Mouse (Mus musculus): ENCODE measurements around the gene Dusp14. TPM values are rescaled to one million over a fixed set of nuclear protein-coding genes. Genes with fewer than 3 reads are reported as not detected.

The Dusp14 gene
- polyA plus RNA-seq, 1 experiment: 4.7 TPM

- DNase-seq (ENCODE audit: low read depth, low spot score): no peak
- WGBS: 2% methylated on average over 63 of the region's 63 CpGs
These were observed 649 bp downstream of the Dusp14 start for GRCm38 (mm10) chr11:84068191-84069033.

GRCm38 (mm10) chr11:84067720-84068190, 1.3 kb downstream of the Dusp14 start:
- no peak for DNase-seq (ENCODE audit: low read depth, low spot score)
- 2% methylated on average over 21 of the region's 21 CpGs for WGBS

GRCm38 (mm10) chr11:84066927-84067645, 2.0 kb downstream of the Dusp14 start:
- 9% methylated on average over 18 of the region's 18 CpGs for WGBS

GRCm38 (mm10) chr11:84066071-84066481, 3.0 kb downstream of the Dusp14 start:
- DNase-seq (ENCODE audit: low read depth, low spot score): no peak
- WGBS: 7% methylated on average over 11 of the region's 11 CpGs

More at GRCm38 (mm10) chr11:84066927-84067645, 2.0 kb downstream of the Dusp14 start:
- DNase-seq (ENCODE audit: low read depth, low spot score): no peak

- DNase-seq (ENCODE audit: low read depth, low spot score): no peak
- WGBS: 39% methylated on average over 3 of the region's 3 CpGs
These were observed 5.3 kb downstream of the Dusp14 start for GRCm38 (mm10) chr11:84063631-84064209.

GRCm38 (mm10) chr11:84062805-84063204, 6.3 kb downstream of the Dusp14 start:
- WGBS: 63% methylated on average over 2 of the region's 2 CpGs
- DNase-seq (ENCODE audit: low read depth, low spot score): no peak

GRCm38 (mm10) chr11:84061881-84062280, 7.2 kb downstream of the Dusp14 start:
- 87% methylated on average over 2 of the region's 2 CpGs for WGBS
- no peak for DNase-seq (ENCODE audit: low read depth, low spot score)

- WGBS: 80% methylated on average over 6 of the region's 6 CpGs
- DNase-seq (ENCODE audit: low read depth, low spot score): no peak
These were observed 8.4 kb downstream of the Dusp14 start for GRCm38 (mm10) chr11:84060635-84061034.

- 74% methylated on average over 2 of the region's 2 CpGs for WGBS
- no peak for DNase-seq (ENCODE audit: low read depth, low spot score)
These were observed 9.3 kb downstream of the Dusp14 start for GRCm38 (mm10) chr11:84059784-84060183.

- 86% methylated on average over 2 of the region's 2 CpGs for WGBS
These were observed 11.6 kb downstream of the Dusp14 start for GRCm38 (mm10) chr11:84057418-84057817.

GRCm38 (mm10) chr11:84053524-84054163, 15.4 kb downstream of the Dusp14 start:
- no peak for DNase-seq (ENCODE audit: low read depth, low spot score)
- 69% methylated on average over 10 of the region's 10 CpGs for WGBS

More at GRCm38 (mm10) chr11:84057418-84057817, 11.6 kb downstream of the Dusp14 start:
- no peak for DNase-seq (ENCODE audit: low read depth, low spot score)

- 73% methylated on average over 7 of the region's 7 CpGs for WGBS
- DNase-seq (ENCODE audit: low read depth, low spot score): no peak
These were observed 16.0 kb downstream of the Dusp14 start for GRCm38 (mm10) chr11:84053055-84053454.

- WGBS: 77% methylated on average over 10 of the region's 10 CpGs
- DNase-seq (ENCODE audit: low read depth, low spot score): no peak
These were observed 20.6 kb downstream of the Dusp14 start for GRCm38 (mm10) chr11:84048411-84048810.

GRCm38 (mm10) chr11:84047270-84047669, 21.8 kb downstream of the Dusp14 start:
- no peak for DNase-seq (ENCODE audit: low read depth, low spot score)
- 25% methylated on average over 4 of the region's 4 CpGs for whole genome bisulfite sequencing

- WGBS: 37% methylated on average over 1 of the region's 1 CpGs
- DNase-seq (ENCODE audit: low read depth, low spot score): no peak
These were observed 24.1 kb downstream of the Dusp14 start for GRCm38 (mm10) chr11:84044988-84045387.

GRCm38 (mm10) chr11:84042808-84043762, 26.0 kb downstream of the Dusp14 start:
- no peak for DNase-seq (ENCODE audit: low read depth, low spot score)
- WGBS: 82% methylated on average over 14 of the region's 14 CpGs

GRCm38 (mm10) chr11:84040621-84041020, 28.4 kb downstream of the Dusp14 start:
- no peak for DNase-seq (ENCODE audit: low read depth, low spot score)
- 92% methylated on average over 6 of the region's 6 CpGs for WGBS

GRCm38 (mm10) chr11:84033671-84034070, 35.4 kb downstream of the Dusp14 start:
- 66% methylated on average over 5 of the region's 5 CpGs for WGBS

GRCm38 (mm10) chr11:84032559-84032958, 36.5 kb downstream of the Dusp14 start:
- WGBS: 76% methylated on average over 5 of the region's 5 CpGs

More at GRCm38 (mm10) chr11:84033671-84034070, 35.4 kb downstream of the Dusp14 start:
- DNase-seq (ENCODE audit: low read depth, low spot score): no peak

More at GRCm38 (mm10) chr11:84032559-84032958, 36.5 kb downstream of the Dusp14 start:
- DNase-seq (ENCODE audit: low read depth, low spot score): no peak
